In the genomic region with DNA sequence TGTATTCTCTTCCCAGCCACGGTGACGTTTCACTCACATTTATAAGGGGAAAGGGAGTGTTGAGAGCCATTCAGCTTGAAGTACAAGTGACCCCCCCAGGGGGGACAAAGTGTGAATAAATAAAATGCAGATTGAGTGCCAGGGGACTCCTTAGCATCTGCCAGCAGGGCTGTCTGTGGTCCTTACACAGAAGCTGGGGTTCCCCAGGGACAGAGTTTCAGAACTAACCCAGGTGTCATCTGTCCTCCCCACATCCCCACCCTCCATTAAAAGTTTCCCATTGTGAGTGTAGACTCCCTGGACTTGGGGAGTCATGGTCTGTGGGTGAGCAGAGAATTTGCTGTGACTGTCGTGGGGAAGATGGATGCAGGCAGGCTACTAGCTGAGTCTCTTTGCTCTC, we compare ENCODE assay signal across 27 mouse cellular contexts.
"Had no signal": no experiment of that assay in that cellular context is flagged by ENCODE, and none has a peak within 500 bp of the region (broad histone marks: within the 10 kb centered on the region; RNA-seq: fewer than 3 reads in every experiment).

No protein-coding gene starts in this region.

- H3K4me3 ChIP-seq: embryonic facial prominence, embryonic 10.5 days; embryonic facial prominence, embryonic 12.5 days; embryonic facial prominence, embryonic 13.5 days; embryonic facial prominence, embryonic 15.5 days; erythroblast, embryonic 14.5 days; forebrain, embryonic 10.5 days; forebrain, embryonic 12.5 days; forebrain, embryonic 13.5 days; forebrain, embryonic 15.5 days; gastrocnemius, adult 2 months; heart, adult 2 months had no signal

- H3K27me3 ChIP-seq: embryonic facial prominence, embryonic 12.5 days; embryonic facial prominence, embryonic 13.5 days; embryonic facial prominence, embryonic 15.5 days; forebrain, embryonic 12.5 days; forebrain, embryonic 13.5 days; forebrain, embryonic 15.5 days had no signal

- DNase-seq: cerebellum, adult 9-10 months; cerebellum, adult 9-11 months; cerebellum, postnatal 10 days; cerebellum, postnatal 14 days; cerebellum, postnatal 25 days; cerebellum, postnatal 36 days; embryo, embryonic 11 days; forebrain, postnatal 0 days; gastrocnemius, adult 2 months; gastrocnemius, postnatal 10 days; gastrocnemius, postnatal 14 days; gastrocnemius, postnatal 25 days; gastrocnemius, postnatal 36 days; heart, adult 11 months; heart, adult 18-20 months; heart, adult 2 months had no signal

- H3K4me1 ChIP-seq: embryonic facial prominence, embryonic 12.5 days; forebrain, embryonic 15.5 days had no signal

- H3K9me3 ChIP-seq: embryonic facial prominence, embryonic 10.5 days; embryonic facial prominence, embryonic 12.5 days; embryonic facial prominence, embryonic 13.5 days; embryonic facial prominence, embryonic 15.5 days; forebrain, embryonic 10.5 days; forebrain, embryonic 12.5 days; forebrain, embryonic 13.5 days; forebrain, embryonic 15.5 days had no signal

- H3K27ac ChIP-seq: embryonic facial prominence, embryonic 10.5 days; embryonic facial prominence, embryonic 12.5 days; embryonic facial prominence, embryonic 13.5 days; embryonic facial prominence, embryonic 15.5 days; forebrain, embryonic 10.5 days; forebrain, embryonic 12.5 days; forebrain, embryonic 13.5 days; forebrain, embryonic 15.5 days; gastrocnemius, adult 2 months; heart, adult 2 months had no signal

- H3K4me2 ChIP-seq: embryonic facial prominence, embryonic 12.5 days; embryonic facial prominence, embryonic 13.5 days; embryonic facial prominence, embryonic 15.5 days; forebrain, embryonic 12.5 days; forebrain, embryonic 13.5 days; forebrain, embryonic 15.5 days had no signal

- ATAC-seq: forebrain, embryonic 13.5 days; forebrain, embryonic 14.5 days; forebrain, embryonic 15.5 days; forebrain, embryonic 16.5 days; forebrain, postnatal 0 days had no signal

- H3K9ac ChIP-seq: embryonic facial prominence, embryonic 12.5 days; embryonic facial prominence, embryonic 13.5 days; embryonic facial prominence, embryonic 15.5 days; forebrain, embryonic 12.5 days; forebrain, embryonic 13.5 days; forebrain, embryonic 15.5 days; forebrain, postnatal 0 days had no signal

- H3K36me3 ChIP-seq: embryonic facial prominence, embryonic 15.5 days had no signal
